Mouse (Mus musculus) liver, embryonic 13.5 days (tissue): ENCODE results near the gene Krit1. TPM values are rescaled to one million over a fixed set of nuclear protein-coding genes. Genes with fewer than 3 reads are reported as not detected.
A peak's percentile ranks its signal among the peaks of the same experiment; 100 is the strongest.
"Not testable (repeated sequence)": the region's sequence is repeated elsewhere in the genome, so short reads cannot be mapped to it uniquely, and the experiment has no call there.

Experiments
- ATAC-seq: fragments of 200-750 bp; cut with Nextera tagmentation; 2 replicates; pipeline ENCODE4 v1.8.0; 2017; ENCODE audit warnings: low read depth, mild to moderate bottlenecking, moderate number of reproducible peaks, moderate library complexity
- DNase-seq: peaks from one replicate; pipeline ENCODE4 v3.0.0; 2022
- H3K27ac ChIP-seq: fragments of 300-500 bp; sonication (generic); 2 replicates; pipeline ENCODE4 v1.5.1; 2015; ENCODE audit warnings: moderate library complexity, mild to moderate bottlenecking, inconsistent platforms
- H3K27me3 ChIP-seq: fragments of 300-500 bp; sonication (generic); 2 replicates; pipeline ENCODE4 v1.6.1; 2015; ENCODE audit warnings: mild to moderate bottlenecking, inconsistent platforms
- H3K36me3 ChIP-seq: fragments of 300-500 bp; sonication (generic); 2 replicates; pipeline ENCODE4 v1.6.1; 2015; ENCODE audit warnings: mild to moderate bottlenecking, inconsistent platforms
- H3K4me1 ChIP-seq: fragments of 300-500 bp; sonication (generic); replicated peaks from 2 replicates; pipeline ENCODE4 v1.6.1; 2015; ENCODE audit warnings: inconsistent platforms
- H3K4me2 ChIP-seq: fragments of 300-500 bp; sonication (generic); 2 replicates; pipeline ENCODE4 v1.6.1; 2015; ENCODE audit warnings: inconsistent platforms, mild to moderate bottlenecking, moderate library complexity
- H3K4me3 ChIP-seq: fragments of 300-500 bp; sonication (generic); replicated peaks from 2 replicates; pipeline ENCODE4 v1.5.1; 2015; ENCODE audit warnings: mild to moderate bottlenecking, inconsistent platforms
- H3K9ac ChIP-seq: fragments of 300-500 bp; sonication (generic); 2 replicates; pipeline ENCODE4 v1.6.1; 2015; ENCODE audit warnings: mild to moderate bottlenecking, inconsistent platforms
- H3K9me3 ChIP-seq: fragments of 300-500 bp; sonication (generic); replicated peaks from 2 replicates; pipeline ENCODE4 v1.6.1; 2016; ENCODE audit warnings: inconsistent platforms
- WGBS: fragments of 180-500 bp; shearing (Covaris S2); methylation state at CpG from one replicate; pipeline ENCODE4 v1.1.7; 2015; ENCODE audit not compliant: insufficient replicate concordance; 5-methylcytosine and 5-hydroxymethylcytosine counted together
- polyA plus RNA-seq: library from polyadenylated mRNA; unstranded; fragments of >200 nt; fragmentation: Nextera tagmentation; extraction: Ambion mirVana; gene quantifications from 2 replicates; pipeline ENCODE4 v1.2.1, GENCODE M21; 2015

Krit1 gene
- polyA plus RNA-seq, 1 experiment from 2014 or later: 22.9 TPM

DNA sequence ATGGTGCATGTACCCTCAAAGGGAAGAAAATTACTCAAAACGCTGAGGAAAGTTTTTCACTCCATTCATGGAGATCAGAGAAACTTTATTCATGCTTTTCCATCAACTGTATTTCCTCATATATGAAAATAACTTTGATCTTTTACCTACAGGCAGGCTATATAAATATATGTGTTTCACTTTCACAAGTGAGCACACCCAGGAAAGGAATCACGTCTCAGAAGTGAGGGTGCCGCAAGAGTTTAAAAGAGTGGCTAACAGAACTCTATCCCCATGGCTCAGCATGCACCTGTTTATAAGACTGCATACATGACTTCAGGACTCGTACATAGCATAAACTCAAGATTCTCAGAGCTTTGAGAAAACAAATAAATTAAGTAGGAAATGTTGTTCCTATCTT, 2.1 kb upstream of the Krit1 start:
- Histone ChIP-seq H3K27ac (no peak overlapping the region), H3K4me1 (peaks cover 42% of the 10 kb centered on the region), H3K36me3 (no peaks in the 10 kb centered on the region), H3K27me3 (no peaks in the 10 kb centered on the region), H3K9ac (0 out of 2 replicates have a peak overlapping the region, but pooled peaks have one; percentile 4), H3K9me3 (no peaks in the 10 kb centered on the region), H3K4me2 (peak overlapping the region; percentile 37), H3K4me3 (peak overlapping the region; percentile 15; the same call in 1 of the 2 replicates)
- ATAC-seq (no peak), DNase-seq (no peak)
- 73% methylated on average over 4 of the region's 4 CpGs for WGBS

DNA sequence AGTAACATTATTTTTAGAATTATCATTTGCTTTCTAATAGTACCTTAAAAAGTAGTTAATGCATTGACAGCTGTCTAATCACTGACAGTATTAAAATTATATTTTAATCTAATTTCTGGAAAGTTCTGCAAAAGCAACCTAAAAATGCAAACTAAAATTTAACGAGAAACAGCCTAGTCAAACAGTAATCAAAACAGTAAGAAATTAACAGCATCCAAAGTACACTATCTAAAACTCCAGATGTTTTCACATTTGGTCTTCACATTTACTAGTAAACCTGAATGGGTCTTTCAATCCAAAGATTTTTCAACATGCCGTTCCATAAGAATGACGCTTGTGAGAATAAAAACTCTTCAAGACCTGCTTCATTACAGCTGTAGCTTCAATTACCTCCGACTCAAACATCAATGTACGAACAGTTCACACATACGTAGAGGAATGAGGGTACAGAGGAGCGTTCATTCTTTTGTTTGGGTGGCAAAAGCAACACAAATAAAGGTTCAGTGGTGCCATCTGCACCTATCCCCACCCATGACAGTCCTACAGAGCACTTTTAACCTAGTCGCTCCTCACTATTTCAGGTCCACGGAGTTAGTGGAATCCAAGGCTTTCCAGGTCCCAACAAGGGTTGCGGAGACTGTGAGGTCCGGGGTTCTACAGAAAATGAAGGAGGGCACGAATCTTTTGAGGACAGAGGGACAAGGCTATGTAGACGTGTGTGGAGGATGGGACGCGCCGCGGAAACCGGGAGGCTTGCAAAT, 1.1 kb upstream of the Krit1 start:
- Histone ChIP-seq H3K9ac (peak overlapping the region; percentile 88), H3K27me3 (no peaks in the 10 kb centered on the region), H3K4me3 (peak overlapping the region; percentile 86), H3K4me1 (peaks cover 42% of the 10 kb centered on the region), H3K9me3 (no peaks in the 10 kb centered on the region), H3K36me3 (no peaks in the 10 kb centered on the region), H3K27ac (peak overlapping the region; percentile 97), H3K4me2 (peak overlapping the region; percentile 92)
- ATAC-seq: peak; percentile 5
- WGBS: 3% methylated on average over 18 of the region's 18 CpGs
- peak; percentile 2 for DNase-seq

DNA sequence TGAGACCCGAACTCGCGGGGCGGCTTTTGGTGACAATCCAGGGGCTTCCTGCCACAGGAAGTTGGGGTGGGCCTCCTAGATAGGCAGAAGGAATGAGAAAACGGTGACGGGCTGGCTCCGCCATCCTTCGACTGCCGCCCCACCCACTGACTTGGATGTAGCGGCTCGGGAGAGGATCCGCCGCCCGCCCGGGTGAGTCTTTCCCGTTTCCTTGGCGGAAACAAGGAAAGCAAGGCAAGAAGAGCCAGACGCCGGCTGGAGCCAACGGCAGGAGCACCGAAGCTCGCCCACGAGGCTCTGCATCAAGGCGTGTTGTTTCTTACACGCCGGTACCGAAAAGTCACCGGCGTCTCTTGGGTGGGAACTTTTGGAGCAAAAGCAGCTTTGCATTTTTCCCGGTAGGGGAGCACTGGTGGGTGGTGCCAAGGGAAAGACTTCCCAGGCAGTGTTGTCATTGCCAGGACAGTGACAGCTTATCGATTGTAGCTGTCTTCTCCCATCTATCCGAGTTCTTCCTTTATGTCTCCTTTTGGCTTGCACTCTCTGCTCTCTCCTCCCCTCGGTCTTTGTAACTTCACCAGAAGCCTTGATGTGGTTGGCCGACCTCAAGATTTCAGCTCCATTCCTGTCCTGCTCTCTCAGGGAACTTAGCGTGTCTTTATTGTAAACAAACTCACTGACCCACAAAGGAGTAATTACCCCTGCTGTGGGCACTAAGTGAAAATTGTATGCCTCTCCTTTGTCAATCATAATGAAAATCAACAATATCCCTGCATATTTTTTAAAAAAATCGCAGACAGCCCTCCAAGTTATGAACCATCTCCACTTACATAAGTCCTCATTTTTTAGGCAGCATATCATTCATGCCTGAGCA, 545 bp downstream of the Krit1 start:
- Histone ChIP-seq H3K4me2 (peak overlapping the region; percentile 92), H3K27ac (peak overlapping the region; percentile 97), H3K9me3 (no peaks in the 10 kb centered on the region), H3K36me3 (peaks cover 4% of the 10 kb centered on the region; the same call in 1 of the 2 replicates), H3K4me3 (peak overlapping the region; percentile 86), H3K4me1 (peaks cover 38% of the 10 kb centered on the region), H3K27me3 (no peaks in the 10 kb centered on the region), H3K9ac (peak overlapping the region; percentile 88)
- ATAC-seq: peak; percentile 79
- DNase-seq: no peak
- WGBS: under 1% methylated on average over 36 of the region's 36 CpGs

DNA sequence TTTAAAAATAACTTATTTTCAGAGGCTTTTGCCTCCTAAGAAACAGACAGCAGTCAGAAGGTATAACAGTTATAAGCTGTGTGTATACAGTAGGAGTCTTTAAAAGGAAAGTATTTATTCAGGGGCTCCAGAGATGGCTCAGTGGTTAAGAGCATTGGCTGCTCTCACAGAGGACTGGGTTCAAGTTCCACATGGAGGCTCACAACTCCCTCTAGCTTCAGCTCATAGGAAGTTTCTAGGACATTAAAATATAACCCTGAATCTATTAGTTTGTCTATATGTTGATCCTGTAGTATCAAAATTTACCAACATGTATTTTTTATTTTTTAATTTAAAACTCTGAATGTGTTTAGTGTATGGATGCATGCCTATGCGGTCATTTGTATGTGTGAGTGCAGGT, 5.5 kb downstream of the Krit1 start:
- H3K36me3 ChIP-seq: peaks cover 23% of the 10 kb centered on the region
- no peak overlapping the region for H3K4me2 ChIP-seq
- H3K4me1 ChIP-seq: peaks cover 5% of the 10 kb centered on the region
- H3K9me3 ChIP-seq: no peaks in the 10 kb centered on the region
- no peak for DNase-seq
- H3K27me3 ChIP-seq: no peaks in the 10 kb centered on the region
- H3K27ac ChIP-seq: no peak overlapping the region
- H3K4me3 ChIP-seq: no peak overlapping the region
- 83% methylated on average over 1 of the region's 1 CpGs for WGBS
- H3K9ac ChIP-seq: no peak overlapping the region
- ATAC-seq: no peak

DNA sequence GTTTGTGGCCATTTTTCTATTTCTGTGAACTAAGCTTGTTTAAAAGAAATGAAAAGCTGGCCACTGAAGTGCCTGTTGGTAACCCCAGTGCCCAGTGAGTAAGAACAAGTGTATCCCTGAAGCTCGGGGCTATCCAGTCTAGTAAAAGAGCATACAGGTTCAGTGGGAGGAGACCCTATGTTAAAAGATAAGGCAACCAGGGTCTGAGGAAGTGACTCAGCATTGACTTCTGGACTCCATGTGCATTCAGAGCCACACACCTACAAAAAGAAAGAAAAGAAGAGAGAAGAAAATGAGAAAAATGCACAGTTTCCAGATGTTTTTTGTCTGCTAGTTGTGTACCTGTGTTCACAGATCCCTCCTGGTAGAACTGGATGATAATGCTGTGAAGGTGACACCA, 31.1 kb downstream of the Krit1 start:
- Histone ChIP-seq H3K9me3 (no peaks in the 10 kb centered on the region), H3K36me3 (peaks cover 36% of the 10 kb centered on the region), H3K9ac (no peak overlapping the region), H3K4me2 (no peak overlapping the region), H3K4me1 (peaks cover 5% of the 10 kb centered on the region), H3K27ac (no peak overlapping the region), H3K27me3 (no peaks in the 10 kb centered on the region), H3K4me3 (no peak overlapping the region)
- DNase-seq (no peak), ATAC-seq (peak; percentile 76)
- WGBS: 16% methylated on average over 1 of the region's 1 CpGs

DNA sequence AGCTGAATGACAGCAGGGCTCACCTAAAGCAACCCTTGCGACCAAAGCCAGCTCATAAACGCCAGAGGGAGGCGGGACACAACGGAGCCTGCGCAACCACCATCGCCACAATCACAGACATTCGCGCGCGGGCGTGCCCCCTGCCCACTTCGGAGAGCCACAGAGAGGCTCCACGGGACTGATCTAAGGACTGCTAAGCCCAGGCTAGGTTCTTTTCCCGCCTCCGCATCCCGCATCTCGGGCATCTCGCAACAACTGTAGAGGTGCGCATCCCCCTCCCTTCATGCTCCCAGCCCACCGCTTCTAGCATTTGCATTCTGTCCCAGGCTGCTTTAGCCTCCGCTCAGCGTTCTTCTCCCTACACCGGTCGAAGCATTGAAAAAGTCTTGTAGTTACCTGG, 42.0 kb downstream of the Krit1 start, which contains the start of gene Lrrd1:
Gene Lrrd1, plus strand, starts transcription at position 148 of the 400 bp plus-strand sequence.
- 0 out of 2 replicates have a peak, but pooled peaks cover 4% of the 10 kb centered on the region for H3K36me3 ChIP-seq
- 0 out of 2 replicates have a peak, but pooled peaks cover 7% of the 10 kb centered on the region for H3K27me3 ChIP-seq
- H3K4me2 ChIP-seq: peak within 1 kb of the TSS; percentile 45
- no peak within 1 kb of the TSS for H3K9ac ChIP-seq
- WGBS: 15% methylated on average over 24 of the region's 24 CpGs
- no peaks in the 10 kb centered on the region for H3K9me3 ChIP-seq
- H3K4me3 ChIP-seq: peak within 1 kb of the TSS; percentile 21; the same call in 1 of the 2 replicates
- ATAC-seq (no peak), DNase-seq (no peak)
- no peak within 1 kb of the TSS for H3K27ac ChIP-seq
- no peaks in the 10 kb centered on the region for H3K4me1 ChIP-seq

DNA sequence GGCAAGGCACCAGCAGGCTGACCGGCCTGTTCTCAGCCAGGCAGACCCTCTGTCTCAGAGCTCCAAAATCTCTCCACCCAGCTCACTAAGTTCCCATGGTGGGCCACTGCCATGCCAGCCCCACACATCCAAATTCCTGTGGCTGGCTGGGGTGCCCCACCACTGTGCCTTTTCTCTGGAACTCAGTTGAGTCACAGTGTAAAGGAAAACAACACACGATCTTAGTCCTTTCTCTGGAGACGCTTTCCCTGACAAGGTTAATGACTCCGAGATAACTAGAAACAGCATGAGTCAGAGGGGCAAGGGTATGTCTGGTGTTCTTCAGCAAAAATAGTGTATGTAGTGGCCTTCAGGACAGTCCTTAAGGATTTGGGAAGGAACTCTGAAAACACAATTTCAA, 67.2 kb downstream of the Krit1 start:
- H3K9me3 ChIP-seq: no peaks in the 10 kb centered on the region
- H3K9ac ChIP-seq: no peak overlapping the region
- H3K4me2 ChIP-seq: no peak overlapping the region
- H3K4me1 ChIP-seq: no peaks in the 10 kb centered on the region
- whole genome bisulfite sequencing: 63% methylated on average over 4 of the region's 4 CpGs
- no peaks in the 10 kb centered on the region for H3K36me3 ChIP-seq
- H3K4me3 ChIP-seq: no peak overlapping the region
- ATAC-seq: no peak
- DNase-seq: no peak
- no peak overlapping the region for H3K27ac ChIP-seq
- H3K27me3 ChIP-seq: no peaks in the 10 kb centered on the region

DNA sequence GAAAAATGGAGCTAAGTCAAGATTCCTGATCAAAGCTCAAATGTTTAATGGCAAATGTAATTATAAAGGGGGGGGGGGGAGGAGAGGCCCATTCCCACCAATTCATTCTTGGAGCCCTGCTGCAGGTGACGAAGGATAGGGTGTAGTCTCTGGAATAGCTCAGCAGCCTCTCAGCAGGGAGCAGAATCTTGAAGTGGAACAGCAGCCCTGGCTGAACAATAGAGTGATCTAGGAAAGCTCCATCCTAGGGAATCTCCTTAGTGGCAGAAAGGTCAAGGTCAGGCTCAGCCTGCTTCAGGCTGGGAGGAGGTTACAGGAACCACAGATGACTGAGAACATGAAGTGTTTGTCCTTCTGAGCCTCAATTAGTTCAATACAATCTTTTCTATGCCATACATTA, 69.4 kb downstream of the Krit1 start:
- Histone ChIP-seq H3K4me3 (no peak overlapping the region), H3K36me3 (no peaks in the 10 kb centered on the region), H3K4me2 (no peak overlapping the region), H3K4me1 (no peaks in the 10 kb centered on the region), H3K27me3 (no peaks in the 10 kb centered on the region), H3K9ac (no peak overlapping the region), H3K27ac (no peak overlapping the region), H3K9me3 (no peaks in the 10 kb centered on the region)
- no peak for ATAC-seq
- no peak for DNase-seq
- 72% methylated on average over 1 of the region's 1 CpGs for WGBS

DNA sequence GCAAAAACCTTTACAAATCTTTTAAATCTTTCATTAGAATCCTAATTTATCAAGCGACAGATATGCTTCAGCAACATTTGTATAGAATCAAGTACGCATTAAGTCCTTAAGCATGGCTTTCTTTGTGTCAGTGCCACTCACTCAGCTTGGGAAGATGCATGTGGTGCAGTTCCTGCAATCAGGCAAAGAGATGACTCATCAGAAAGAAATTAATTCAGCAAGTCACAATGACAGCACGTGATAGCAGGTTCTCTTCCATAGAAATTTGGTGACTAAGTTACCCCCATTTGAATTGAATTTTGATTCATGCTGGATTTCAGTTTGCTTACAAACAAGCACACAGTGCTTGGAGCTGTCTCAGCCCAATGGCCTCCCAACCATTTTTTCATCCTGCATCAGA, 70.5 kb downstream of the Krit1 start:
- Histone ChIP-seq H3K9ac (no peak overlapping the region), H3K27ac (no peak overlapping the region), H3K36me3 (no peaks in the 10 kb centered on the region), H3K27me3 (no peaks in the 10 kb centered on the region), H3K4me1 (no peaks in the 10 kb centered on the region), H3K9me3 (no peaks in the 10 kb centered on the region), H3K4me2 (no peak overlapping the region), H3K4me3 (no peak overlapping the region)
- ATAC-seq (no peak), DNase-seq (no peak)
- 68% methylated on average over 3 of the region's 3 CpGs for WGBS

DNA sequence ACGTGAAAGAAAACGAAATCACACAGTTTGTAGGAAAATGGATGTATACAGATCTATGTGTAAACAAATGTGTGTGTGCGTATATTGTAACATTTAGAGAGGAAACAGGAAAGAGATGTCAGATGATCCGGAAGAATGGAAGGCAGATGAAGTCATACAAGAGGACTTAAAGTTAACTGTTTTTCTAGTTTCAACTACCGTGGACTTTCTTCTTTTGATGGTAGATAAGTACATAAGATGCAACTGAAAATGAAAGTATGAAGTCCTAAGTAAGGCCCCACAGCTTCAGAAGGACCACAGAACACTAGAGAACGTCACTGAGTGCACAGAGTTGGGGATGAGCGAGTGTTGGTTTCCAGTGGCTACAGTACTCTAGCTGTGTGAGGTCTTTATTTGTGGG, 83.9 kb downstream of the Krit1 start:
- DNase-seq, H3K9ac ChIP-seq, H3K4me3 ChIP-seq, H3K9me3 ChIP-seq, H3K4me2 ChIP-seq, H3K4me1 ChIP-seq, H3K36me3 ChIP-seq, ATAC-seq, H3K27me3 ChIP-seq, H3K27ac ChIP-seq: not testable (repeated sequence)
- WGBS: 77% methylated on average over 7 of the region's 7 CpGs

DNA sequence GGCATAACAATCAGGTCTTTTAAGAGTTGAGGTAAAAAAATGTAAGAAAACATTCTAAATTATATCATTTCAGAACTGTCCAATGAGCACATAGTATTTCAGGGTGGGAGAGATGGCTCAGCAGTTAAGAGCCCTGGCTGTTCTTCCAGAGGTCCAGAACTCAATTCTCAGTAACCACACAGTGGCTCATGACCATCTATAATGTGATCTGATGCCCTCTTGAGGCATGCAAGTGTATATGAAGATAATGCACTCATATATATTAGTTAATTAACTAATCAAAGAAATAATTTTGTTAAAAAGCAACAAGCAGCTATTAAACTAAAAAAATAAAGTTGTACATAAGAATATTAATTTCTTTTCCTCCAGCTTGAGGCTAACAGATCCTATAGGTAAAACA, 86.2 kb downstream of the Krit1 start:
- ATAC-seq (no peak), DNase-seq (no peak)
- no peak overlapping the region for H3K4me3 ChIP-seq
- H3K36me3 ChIP-seq: no peaks in the 10 kb centered on the region
- H3K27me3 ChIP-seq: no peaks in the 10 kb centered on the region
- H3K4me1 ChIP-seq: peaks cover 6% of the 10 kb centered on the region
- no peak overlapping the region for H3K4me2 ChIP-seq
- no peak overlapping the region for H3K9ac ChIP-seq
- H3K9me3 ChIP-seq: no peaks in the 10 kb centered on the region
- no peak overlapping the region for H3K27ac ChIP-seq
